Mouse (Mus musculus) G1E (cell line): ENCODE measurements around the gene Csnk2b. TPM values are rescaled to one million over a fixed set of nuclear protein-coding genes. Genes with fewer than 3 reads are reported as not detected.

ENCODE experiments used
- ATAC-seq: 2 replicates; pipeline ENCODE4 v1.8.0; 2016; ENCODE audit warnings: mild to moderate bottlenecking; ENCODE audit not compliant: insufficient number of reproducible peaks, poor library complexity, low FRiP score, severe bottlenecking; ENCODE audit errors: extremely low read depth
- DNase-seq: peaks from one replicate; pipeline ENCODE4 v3.0.0; 2012; ENCODE audit warnings: low spot score
- H3K27me3 ChIP-seq: 2 replicates; pipeline ENCODE4 v1.6.1; 2012; ENCODE audit warnings: mild to moderate bottlenecking, low read length, inconsistent platforms; ENCODE audit not compliant: insufficient read depth
- H3K36me3 ChIP-seq: replicated peaks from 2 replicates; pipeline ENCODE3; 2012; ENCODE audit warnings: mild to moderate bottlenecking, inconsistent platforms
- H3K4me1 ChIP-seq: 2 replicates; pipeline ENCODE4 v1.6.1; 2012; ENCODE audit warnings: low read depth, low read length, inconsistent platforms, mixed read lengths; ENCODE audit not compliant: insufficient read depth
- H3K4me3 ChIP-seq: 2 replicates; pipeline ENCODE4 v1.5.1; 2012; ENCODE audit warnings: low read depth, mild to moderate bottlenecking, inconsistent platforms, low read length, moderate library complexity, mixed read lengths
- H3K9me3 ChIP-seq: replicated peaks from 2 replicates; pipeline ENCODE4 v1.6.1; 2012; ENCODE audit warnings: inconsistent platforms
- CTCF ChIP-seq: IDR thresholded peaks from 2 replicates; pipeline ENCODE4 v1.5.1; 2012; ENCODE audit warnings: low read depth, low read length, inconsistent platforms, mixed read lengths
- GATA1 ChIP-seq: IDR thresholded peaks from 2 replicates; pipeline ENCODE4 v1.6.1; 2012; ENCODE audit warnings: borderline replicate concordance, low read length, inconsistent platforms, mixed read lengths
- GATA2 ChIP-seq: IDR thresholded peaks from 2 replicates; pipeline ENCODE4 v1.6.1; 2012; ENCODE audit warnings: low read depth, low read length, inconsistent platforms, borderline replicate concordance
- POLR2AphosphoS5 ChIP-seq: IDR thresholded peaks from 2 replicates; pipeline ENCODE4 v1.6.1; 2012; ENCODE audit warnings: low read depth, low read length, inconsistent platforms; ENCODE audit not compliant: insufficient replicate concordance
- TAL1 ChIP-seq: conservative IDR thresholded peaks from 2 replicates; pipeline ENCODE4 v1.6.1; 2012; ENCODE audit warnings: low read depth, low read length, inconsistent platforms, mixed read lengths
- polyA plus RNA-seq: library from polyadenylated mRNA; stranded (reverse); fragments of >175 nt; gene quantifications from 2 replicates; pipeline ENCODE4 v1.2.3, GENCODE M21; 2012
- total RNA-seq, 2 experiments: library from RNA; stranded (forward) in 1 of 2; stranded (reverse) in 1 of 2; fragments of 200-1000 nt in 1 of 2; fragments of >200 nt in 1 of 2; fragmentation: Nextera tagmentation in 1 of 2; gene quantifications; 2 replicates each; pipeline ENCODE4 v1.2.3; 2014 to 2017

The Csnk2b gene
- total and polyA plus RNA-seq, 3 experiments: 79.6 to 466 (median 460) TPM

- peak; percentile 97 for ATAC-seq
- H3K4me1 ChIP-seq: peaks cover 54% of the 10 kb centered on the region
These were observed 43.0 kb upstream of the Csnk2b start, which contains the start of gene Prrc2a for GRCm38 (mm10) chr17:35164568-35165450. Prrc2a (minus strand) TSS chr17:35164897.

GRCm38 (mm10) chr17:35164218-35164567 is 42.3 kb upstream of the Csnk2b start:
- Histone ChIP-seq H3K4me1 (peaks cover 57% of the 10 kb centered on the region), H3K36me3 (peaks cover 44% of the 10 kb centered on the region), H3K27me3 (no peaks in the 10 kb centered on the region), H3K9me3 (no peaks in the 10 kb centered on the region), H3K4me3 (peak overlapping the region; percentile 91)
- no peak for ATAC-seq
- no peak for DNase-seq
- TF ChIP-seq GATA1 (no peak), POLR2AphosphoS5 (no peak), CTCF (no peak), TAL1 (no peak), GATA2 (no peak)

More at GRCm38 (mm10) chr17:35164568-35165450, 43.0 kb upstream of the Csnk2b start, which contains the start of gene Prrc2a:
- peak; percentile 95 for DNase-seq
- peak within 1 kb of the TSS; percentile 91 for H3K4me3 ChIP-seq
- no peaks in the 10 kb centered on the region for H3K9me3 ChIP-seq
- peaks cover 38% of the 10 kb centered on the region for H3K36me3 ChIP-seq
- H3K27me3 ChIP-seq: no peaks in the 10 kb centered on the region
- TF ChIP-seq GATA1 (no peak), TAL1 (no peak)

- H3K4me1 ChIP-seq: peaks cover 60% of the 10 kb centered on the region
These were observed 41.7 kb upstream of the Csnk2b start for GRCm38 (mm10) chr17:35163326-35164081.

GRCm38 (mm10) chr17:35162730-35163129 is 40.9 kb upstream of the Csnk2b start:
- no peaks in the 10 kb centered on the region for H3K9me3 ChIP-seq
- H3K4me1 ChIP-seq: peaks cover 61% of the 10 kb centered on the region
- TF ChIP-seq TAL1 (no peak), POLR2AphosphoS5 (no peak), GATA1 (no peak), GATA2 (no peak), CTCF (no peak)
- peaks cover 59% of the 10 kb centered on the region for H3K36me3 ChIP-seq
- no peaks in the 10 kb centered on the region for H3K27me3 ChIP-seq
- DNase-seq (no peak), ATAC-seq (no peak)
- peak overlapping the region; percentile 91 for H3K4me3 ChIP-seq

More at GRCm38 (mm10) chr17:35163326-35164081, 41.7 kb upstream of the Csnk2b start:
- peak overlapping the region; percentile 91 for H3K4me3 ChIP-seq
- H3K9me3 ChIP-seq: no peaks in the 10 kb centered on the region
- H3K36me3 ChIP-seq: peaks cover 51% of the 10 kb centered on the region
- no peaks in the 10 kb centered on the region for H3K27me3 ChIP-seq
- DNase-seq (no peak), ATAC-seq (no peak)
- TF ChIP-seq POLR2AphosphoS5 (no peak), GATA1 (no peak), TAL1 (no peak), CTCF (no peak), GATA2 (no peak)

- no peak for ATAC-seq
- Histone ChIP-seq H3K9me3 (no peaks in the 10 kb centered on the region), H3K4me1 (peaks cover 65% of the 10 kb centered on the region), H3K27me3 (no peaks in the 10 kb centered on the region), H3K4me3 (peak overlapping the region; percentile 91; the same call in 1 of the 2 replicates), H3K36me3 (peaks cover 65% of the 10 kb centered on the region)
- DNase-seq: no peak
- TF ChIP-seq TAL1 (no peak), GATA2 (no peak), CTCF (no peak), GATA1 (no peak), POLR2AphosphoS5 (no peak)
These were observed 40.3 kb upstream of the Csnk2b start for GRCm38 (mm10) chr17:35162121-35162520.

- TF ChIP-seq POLR2AphosphoS5: no peak
- no peak for TF ChIP-seq GATA1
- no peak for TF ChIP-seq GATA2
- TF ChIP-seq CTCF: no peak
- no peak for TF ChIP-seq TAL1
- Histone ChIP-seq H3K4me3 (peak overlapping the region; percentile 91; the same call in 1 of the 2 replicates), H3K27me3 (no peaks in the 10 kb centered on the region), H3K9me3 (no peaks in the 10 kb centered on the region), H3K36me3 (peaks cover 72% of the 10 kb centered on the region), H3K4me1 (peaks cover 66% of the 10 kb centered on the region)
- ATAC-seq: no peak
- DNase-seq: no peak
These were observed 39.6 kb upstream of the Csnk2b start for GRCm38 (mm10) chr17:35161421-35161820.
